Mouse (Mus musculus) embryonic facial prominence, embryonic 12.5 days (tissue): ENCODE measurements at regions not wholly inside any gene's neighbourhood (a gene's known extent, or its start where the extent isn't known, plus 50 kb on each side); places are given as distances from the start of the nearest gene placed in this dataset.

Experiments
- ATAC-seq: fragments of 200-750 bp; cut with Nextera tagmentation; 2 replicates; pipeline ENCODE4 v1.8.0; 2017; ENCODE audit not compliant: insufficient number of reproducible peaks, insufficient read depth, low FRiP score, low TSS enrichment
- H3K27ac ChIP-seq: fragments of 300-500 bp; sonication (generic); 2 replicates; pipeline ENCODE4 v1.5.1; 2016; ENCODE audit warnings: mild to moderate bottlenecking
- H3K27me3 ChIP-seq: fragments of 300-500 bp; sonication (generic); 2 replicates; pipeline ENCODE4 v1.6.1; 2016; ENCODE audit warnings: mild to moderate bottlenecking, moderate library complexity
- H3K36me3 ChIP-seq: fragments of 300-500 bp; sonication (generic); 2 replicates; pipeline ENCODE4 v1.6.1; 2016; ENCODE audit warnings: mild to moderate bottlenecking
- H3K4me1 ChIP-seq: fragments of 300-500 bp; sonication (generic); 2 replicates; pipeline ENCODE4 v1.6.1; 2016
- H3K4me2 ChIP-seq: fragments of 300-500 bp; sonication (generic); replicated peaks from 2 replicates; pipeline ENCODE4 v1.6.1; 2016; ENCODE audit warnings: mild to moderate bottlenecking, moderate library complexity
- H3K4me3 ChIP-seq: fragments of 300-500 bp; sonication (generic); 2 replicates; pipeline ENCODE4 v1.5.1; 2016; ENCODE audit warnings: mild to moderate bottlenecking
- H3K9ac ChIP-seq: fragments of 300-500 bp; sonication (generic); 2 replicates; pipeline ENCODE4 v1.6.1; 2016; ENCODE audit warnings: mild to moderate bottlenecking, moderate library complexity
- H3K9me3 ChIP-seq: fragments of 300-500 bp; sonication (generic); 2 replicates; pipeline ENCODE4 v1.6.1; 2016; ENCODE audit warnings: mild to moderate bottlenecking, moderate library complexity
- WGBS: fragments of 180-500 bp; shearing (Covaris S2); methylation state at CpG from one replicate; pipeline ENCODE4 v1.1.7; 2016; 5-methylcytosine and 5-hydroxymethylcytosine counted together

DNA sequence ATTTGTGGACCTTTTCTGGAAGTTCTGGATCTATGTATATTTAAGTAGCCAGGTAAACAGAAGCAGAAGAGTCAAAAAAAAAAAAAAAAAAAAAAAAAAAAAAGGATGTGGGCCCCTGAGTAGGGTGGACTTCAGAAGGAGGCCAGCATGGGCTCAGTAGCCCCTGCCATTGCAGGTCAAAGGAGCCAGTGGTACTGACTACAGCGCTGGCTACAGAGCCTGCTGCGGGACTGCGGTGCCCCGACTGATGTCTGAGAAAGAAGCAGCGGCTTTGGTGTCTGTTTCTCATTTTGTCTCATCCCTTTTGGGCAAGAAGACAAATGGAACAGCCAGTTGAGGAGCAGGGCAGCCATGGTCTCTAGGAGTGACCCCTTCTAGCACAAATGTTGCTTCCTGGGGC is 134.9 kb downstream of the Gm4791 start:
- Histone ChIP-seq H3K4me2 (no peak overlapping the region), H3K4me3 (no peak overlapping the region), H3K27ac (no peak overlapping the region), H3K27me3 (no peaks in the 10 kb centered on the region), H3K4me1 (peaks cover 5% of the 10 kb centered on the region; the same call in 1 of the 2 replicates), H3K9ac (no peak overlapping the region), H3K9me3 (no peaks in the 10 kb centered on the region), H3K36me3 (no peaks in the 10 kb centered on the region)
- 63% methylated on average over 5 of the region's 5 CpGs for WGBS
- ATAC-seq, result no peak

DNA sequence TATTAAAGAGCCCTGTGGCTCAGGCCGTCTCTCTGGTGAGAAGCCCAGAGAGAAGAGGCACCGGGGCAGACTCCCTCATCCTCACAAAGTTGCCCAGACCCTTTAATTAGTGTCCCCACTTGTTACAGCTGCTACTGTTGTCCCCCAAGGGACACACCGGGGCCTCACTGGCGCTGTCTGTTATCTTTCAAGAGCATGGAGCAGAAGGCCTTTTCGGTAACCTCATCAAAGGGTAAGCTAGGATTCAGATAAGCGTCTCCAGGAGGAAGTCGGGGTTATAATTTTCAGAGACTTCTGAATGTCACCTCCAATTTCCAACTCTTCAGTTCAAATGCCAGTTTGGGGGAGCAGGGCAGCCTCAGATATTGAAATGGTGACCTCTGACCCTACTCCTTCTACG is 135.3 kb downstream of the Gm4791 start:
- H3K4me3 ChIP-seq, result no peak overlapping the region
- no peak overlapping the region for H3K4me2 ChIP-seq
- H3K27ac ChIP-seq, result no peak overlapping the region
- WGBS, result 54% methylated on average over 8 of the region's 8 CpGs
- H3K27me3 ChIP-seq, result no peaks in the 10 kb centered on the region
- no peaks in the 10 kb centered on the region for H3K9me3 ChIP-seq
- H3K4me1 ChIP-seq, result peaks cover 5% of the 10 kb centered on the region; the same call in 1 of the 2 replicates
- no peak for ATAC-seq
- H3K9ac ChIP-seq, result no peak overlapping the region
- no peaks in the 10 kb centered on the region for H3K36me3 ChIP-seq

DNA sequence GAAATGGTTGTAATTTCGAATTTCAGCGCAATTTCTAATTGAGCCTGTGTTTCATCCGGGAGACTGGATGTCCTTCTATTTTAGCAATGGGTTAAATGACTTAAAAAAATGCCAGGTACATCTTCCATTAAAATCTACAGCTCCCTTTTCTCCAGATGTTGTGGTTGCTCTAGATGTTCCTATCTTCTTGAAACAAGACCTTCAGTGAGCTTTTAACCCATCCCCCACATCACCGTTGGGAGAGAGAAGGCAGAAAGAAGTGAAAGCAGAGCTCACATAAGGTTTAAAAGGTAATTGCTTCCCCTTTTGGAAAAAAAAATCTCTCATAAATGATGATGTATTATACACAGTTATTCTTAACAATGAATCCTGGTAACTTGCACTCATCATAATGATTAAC is 135.9 kb downstream of the Gm4791 start:
- WGBS, result 67% methylated on average over 4 of the region's 4 CpGs
- Histone ChIP-seq H3K9me3 (no peaks in the 10 kb centered on the region), H3K9ac (no peak overlapping the region), H3K4me1 (peaks cover 5% of the 10 kb centered on the region; the same call in 1 of the 2 replicates), H3K27ac (no peak overlapping the region), H3K4me3 (no peak overlapping the region), H3K4me2 (no peak overlapping the region), H3K36me3 (no peaks in the 10 kb centered on the region), H3K27me3 (no peaks in the 10 kb centered on the region)
- no peak for ATAC-seq

DNA sequence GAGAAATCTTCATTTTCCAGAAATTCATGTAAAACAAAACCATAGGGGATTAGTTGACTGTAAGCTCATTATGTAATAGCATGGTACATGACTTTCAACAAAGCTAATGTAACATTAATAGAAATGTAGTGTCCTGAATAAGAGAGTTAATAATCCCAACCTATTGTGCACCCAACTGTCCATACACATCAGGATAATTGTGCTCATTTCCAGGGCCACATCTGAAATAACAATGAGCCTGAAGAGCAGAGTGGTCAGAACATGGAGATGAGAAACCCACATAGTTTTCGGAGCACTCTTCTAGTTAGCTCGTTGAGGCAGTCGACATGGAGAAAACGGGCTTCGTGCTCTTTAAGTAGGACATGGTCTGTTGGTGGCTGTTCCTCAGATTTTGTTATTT is 138.1 kb downstream of the Gm4791 start:
- H3K9ac ChIP-seq, result no peak overlapping the region
- peaks cover 5% of the 10 kb centered on the region; the same call in 1 of the 2 replicates for H3K4me1 ChIP-seq
- ATAC-seq, result no peak
- no peaks in the 10 kb centered on the region for H3K9me3 ChIP-seq
- H3K4me2 ChIP-seq, result no peak overlapping the region
- no peak overlapping the region for H3K4me3 ChIP-seq
- no peak overlapping the region for H3K27ac ChIP-seq
- no peaks in the 10 kb centered on the region for H3K27me3 ChIP-seq
- no peaks in the 10 kb centered on the region for H3K36me3 ChIP-seq
- WGBS, result 91% methylated on average over 5 of the region's 5 CpGs

DNA sequence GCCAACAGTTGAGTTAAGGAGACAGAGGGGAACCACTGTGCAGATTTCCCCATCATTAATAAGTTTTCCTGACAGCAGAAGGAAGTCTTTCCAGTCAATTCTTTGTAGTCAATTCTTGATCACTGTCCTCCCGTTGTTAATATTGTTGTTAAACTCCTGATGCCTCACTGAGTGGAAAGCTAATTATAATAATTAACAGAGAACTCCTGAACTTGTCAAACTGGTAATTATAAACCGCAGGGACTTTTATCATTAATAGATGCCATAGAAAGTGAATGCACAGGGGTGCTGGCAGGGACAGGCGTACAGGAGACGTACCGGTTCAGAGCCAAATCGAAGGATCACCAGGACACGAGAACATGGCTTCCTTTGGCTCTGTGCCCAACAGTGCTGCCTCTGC is 154.9 kb downstream of the Gm4791 start:
- Histone ChIP-seq H3K9ac (no peak overlapping the region), H3K36me3 (no peaks in the 10 kb centered on the region), H3K4me3 (no peak overlapping the region), H3K4me2 (no peak overlapping the region), H3K27ac (no peak overlapping the region), H3K4me1 (no peaks in the 10 kb centered on the region), H3K27me3 (no peaks in the 10 kb centered on the region), H3K9me3 (no peaks in the 10 kb centered on the region)
- ATAC-seq, result no peak
- 86% methylated on average over 7 of the region's 7 CpGs for WGBS

DNA sequence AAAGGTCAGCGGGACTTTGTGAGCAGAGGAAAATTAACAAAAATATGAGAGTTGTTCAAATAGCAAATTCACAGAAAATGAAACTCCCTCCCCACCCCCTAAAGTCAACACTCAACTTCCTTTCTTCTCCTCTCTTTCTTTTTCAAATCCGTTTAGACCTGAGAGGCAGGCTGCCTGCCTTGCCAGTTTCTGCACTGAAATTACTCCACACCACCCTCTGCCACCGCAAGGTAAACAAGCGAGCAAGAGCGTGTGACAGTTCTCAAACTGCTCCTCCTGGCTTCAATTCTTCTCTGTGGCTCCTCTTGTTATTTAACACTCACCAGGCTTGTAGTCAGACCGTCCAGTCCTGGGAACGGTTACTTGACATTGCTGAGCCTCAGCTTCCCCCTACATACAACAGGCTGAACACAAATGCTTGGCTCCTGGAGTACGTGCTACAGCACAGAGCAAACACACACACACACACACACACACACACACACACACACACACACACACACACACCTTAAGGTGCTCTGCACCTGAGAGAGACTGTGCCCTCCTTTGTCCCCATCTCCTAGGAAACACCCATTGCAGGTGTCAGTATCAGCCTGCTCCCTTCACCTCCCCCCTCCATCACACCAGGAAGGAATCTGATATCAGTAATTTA is 167.1 kb downstream of the Gm4791 start:
- H3K4me1 ChIP-seq, result peaks cover 20% of the 10 kb centered on the region
- peak; percentile 15; the same call in 1 of the 2 replicates for ATAC-seq
- H3K36me3 ChIP-seq, result no peaks in the 10 kb centered on the region
- no peak overlapping the region for H3K4me2 ChIP-seq
- H3K27me3 ChIP-seq, result no peaks in the 10 kb centered on the region
- no peak overlapping the region for H3K4me3 ChIP-seq
- no peaks in the 10 kb centered on the region for H3K9me3 ChIP-seq
- 0 out of 2 replicates have a peak overlapping the region, but pooled peaks have one; percentile 11 for H3K27ac ChIP-seq
- WGBS, result 27% methylated on average over 8 of the region's 8 CpGs
- H3K9ac ChIP-seq, result no peak overlapping the region

DNA sequence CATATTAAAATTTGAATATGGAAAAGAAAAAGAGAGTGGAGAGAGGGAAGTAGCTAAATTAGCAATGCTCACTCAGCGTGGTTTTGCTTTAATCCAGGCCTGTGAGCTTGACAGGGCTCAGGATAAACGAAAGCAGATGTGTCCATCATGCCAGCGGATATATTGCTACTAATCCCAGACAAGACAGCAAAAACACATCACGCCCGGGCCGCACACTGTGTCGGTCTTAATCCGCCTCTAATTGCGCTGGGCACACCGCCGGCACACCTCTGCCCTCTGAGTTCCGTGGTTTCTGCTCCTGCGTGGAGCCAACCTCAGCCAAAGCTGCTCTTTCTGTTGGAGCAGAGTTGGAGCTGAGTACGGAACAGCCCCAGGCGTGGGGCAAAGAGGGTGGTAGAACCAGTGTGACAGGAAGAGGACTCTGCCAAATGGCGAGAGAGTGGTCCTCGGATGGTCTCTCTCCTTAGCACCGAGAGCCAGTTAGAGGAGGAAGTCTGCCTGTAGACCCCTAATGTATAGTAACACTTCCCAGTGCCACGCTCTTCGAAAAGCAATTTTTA is 169.2 kb downstream of the Gm4791 start:
- 28% methylated on average over 20 of the region's 20 CpGs for WGBS
- H3K36me3 ChIP-seq, result no peaks in the 10 kb centered on the region
- H3K27me3 ChIP-seq, result no peaks in the 10 kb centered on the region
- ATAC-seq, result 0 out of 2 replicates have a peak, but pooled peaks have one; percentile 35
- H3K9ac ChIP-seq, result no peak overlapping the region
- H3K4me1 ChIP-seq, result peaks cover 20% of the 10 kb centered on the region
- H3K4me2 ChIP-seq, result peak overlapping the region; percentile 38
- H3K27ac ChIP-seq, result peak overlapping the region; percentile 33; the same call in 1 of the 2 replicates
- no peaks in the 10 kb centered on the region for H3K9me3 ChIP-seq
- no peak overlapping the region for H3K4me3 ChIP-seq

DNA sequence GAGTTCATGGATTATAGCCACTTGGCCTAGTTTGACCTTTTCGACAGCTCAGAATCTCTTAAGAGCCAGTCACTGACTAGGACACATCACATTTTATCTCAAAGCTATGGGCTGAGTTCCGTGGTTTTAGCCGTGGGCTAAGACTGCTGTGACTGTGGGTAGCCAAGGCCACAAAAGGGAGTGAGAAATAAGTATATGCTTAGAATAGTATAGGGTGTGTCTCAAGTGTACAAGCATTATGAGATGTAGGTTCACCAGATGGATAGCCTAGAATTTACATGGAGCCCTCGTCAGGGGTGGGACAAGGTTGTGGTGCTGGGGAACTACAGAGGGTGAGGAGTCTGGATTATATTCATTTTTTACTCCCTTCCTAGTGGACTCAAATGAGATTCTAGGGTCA is 177.5 kb downstream of the Gm4791 start:
- Histone ChIP-seq H3K4me3 (no peak overlapping the region), H3K9ac (no peak overlapping the region), H3K9me3 (no peaks in the 10 kb centered on the region), H3K4me1 (0 out of 2 replicates have a peak, but pooled peaks cover 5% of the 10 kb centered on the region), H3K36me3 (no peaks in the 10 kb centered on the region), H3K27ac (no peak overlapping the region), H3K4me2 (no peak overlapping the region), H3K27me3 (no peaks in the 10 kb centered on the region)
- ATAC-seq, result no peak
- WGBS, result 90% methylated on average over 4 of the region's 4 CpGs

DNA sequence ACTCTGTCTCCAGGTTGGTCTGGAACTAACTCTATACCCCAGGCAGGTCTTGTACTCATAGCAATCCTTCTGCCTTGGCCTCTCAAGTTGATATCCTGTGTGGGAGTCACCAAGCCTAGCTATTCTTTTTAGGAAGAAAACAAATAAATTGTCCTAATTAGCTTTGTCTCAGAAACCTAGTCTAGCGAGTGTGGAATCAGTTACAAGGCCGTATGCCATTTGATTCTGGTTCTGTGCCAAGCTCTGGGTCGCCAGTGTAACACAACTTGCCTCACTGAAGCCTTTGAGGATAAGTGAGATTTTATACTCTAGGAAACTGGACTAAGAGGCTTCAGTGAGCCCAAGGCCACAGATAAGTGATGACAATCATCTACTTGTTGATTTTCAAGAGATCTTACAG is 219.6 kb downstream of the Gm4791 start:
- H3K4me2 ChIP-seq, result no peak overlapping the region
- no peak for ATAC-seq
- H3K9me3 ChIP-seq, result no peaks in the 10 kb centered on the region
- H3K27me3 ChIP-seq, result peaks cover 3% of the 10 kb centered on the region; the same call in 1 of the 2 replicates
- H3K27ac ChIP-seq, result no peak overlapping the region
- H3K9ac ChIP-seq, result no peak overlapping the region
- H3K4me3 ChIP-seq, result no peak overlapping the region
- H3K36me3 ChIP-seq, result no peaks in the 10 kb centered on the region
- no peaks in the 10 kb centered on the region for H3K4me1 ChIP-seq
- 67% methylated on average over 3 of the region's 3 CpGs for WGBS

DNA sequence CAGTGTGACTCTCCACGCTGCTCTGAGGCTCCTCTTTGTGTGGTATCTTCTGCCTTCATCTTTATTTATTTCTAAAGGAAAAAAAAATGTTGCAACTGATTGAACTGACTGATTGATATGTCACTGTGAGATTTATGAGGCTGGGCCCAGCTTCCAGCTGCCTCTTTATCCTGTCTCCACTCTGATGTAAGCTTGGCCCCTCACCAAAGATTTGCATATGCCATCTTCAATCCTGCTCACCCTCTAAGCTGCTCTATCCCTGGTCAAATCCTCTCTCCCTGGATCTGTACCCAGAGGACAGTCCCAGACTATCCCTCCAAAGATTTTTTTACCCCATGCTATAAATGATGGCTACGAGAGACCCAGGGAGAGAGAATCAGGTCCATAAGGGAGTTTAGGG is 225.0 kb downstream of the Gm4791 start:
- Histone ChIP-seq H3K27me3 (peaks cover 6% of the 10 kb centered on the region; the same call in 1 of the 2 replicates), H3K9ac (no peak overlapping the region), H3K27ac (no peak overlapping the region), H3K4me2 (no peak overlapping the region), H3K4me1 (0 out of 2 replicates have a peak, but pooled peaks cover 3% of the 10 kb centered on the region), H3K9me3 (no peaks in the 10 kb centered on the region), H3K36me3 (no peaks in the 10 kb centered on the region), H3K4me3 (no peak overlapping the region)
- ATAC-seq, result no peak
- WGBS, result 74% methylated on average over 2 of the region's 2 CpGs

DNA sequence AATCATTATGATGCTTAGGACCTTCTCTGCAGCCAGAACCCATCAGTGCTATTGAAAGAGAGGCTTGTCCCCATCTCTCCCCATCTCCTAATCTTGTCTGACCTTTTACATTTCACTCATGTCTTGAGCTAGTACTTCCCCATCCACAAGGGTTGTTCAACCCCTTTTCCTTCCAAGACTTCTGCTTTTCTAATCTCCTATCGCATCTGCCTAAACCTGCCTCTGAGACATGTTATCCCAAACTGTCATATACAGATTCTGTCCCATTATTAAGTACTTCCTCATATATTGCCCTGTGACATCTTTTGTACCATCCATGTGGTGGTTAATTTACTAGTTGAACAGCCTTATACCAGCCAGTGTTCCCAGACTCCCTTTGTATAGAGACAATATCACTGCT is 225.7 kb downstream of the Gm4791 start:
- 91% methylated on average over 1 of the region's 1 CpGs for whole genome bisulfite sequencing
- peaks cover 6% of the 10 kb centered on the region; the same call in 1 of the 2 replicates for H3K27me3 ChIP-seq

More for the DNA sequence above, 225.7 kb downstream of the Gm4791 start:
- Histone ChIP-seq H3K27ac (no peak overlapping the region), H3K4me3 (no peak overlapping the region), H3K4me1 (0 out of 2 replicates have a peak, but pooled peaks cover 3% of the 10 kb centered on the region), H3K9ac (no peak overlapping the region), H3K36me3 (no peaks in the 10 kb centered on the region), H3K9me3 (no peaks in the 10 kb centered on the region), H3K4me2 (no peak overlapping the region)
- ATAC-seq, result no peak
